Mouse (Mus musculus): Measurements from ENCODE around the gene Magi1. TPM values are rescaled to one million over a fixed set of nuclear protein-coding genes. Genes with fewer than 3 reads are reported as not detected.

Gene Magi1
- polyA plus RNA-seq (2016; fragmentation: Nextera tagmentation; extraction: Ambion mirVana), result 19.3 and 25.0 TPM in 2 replicates

DNA sequence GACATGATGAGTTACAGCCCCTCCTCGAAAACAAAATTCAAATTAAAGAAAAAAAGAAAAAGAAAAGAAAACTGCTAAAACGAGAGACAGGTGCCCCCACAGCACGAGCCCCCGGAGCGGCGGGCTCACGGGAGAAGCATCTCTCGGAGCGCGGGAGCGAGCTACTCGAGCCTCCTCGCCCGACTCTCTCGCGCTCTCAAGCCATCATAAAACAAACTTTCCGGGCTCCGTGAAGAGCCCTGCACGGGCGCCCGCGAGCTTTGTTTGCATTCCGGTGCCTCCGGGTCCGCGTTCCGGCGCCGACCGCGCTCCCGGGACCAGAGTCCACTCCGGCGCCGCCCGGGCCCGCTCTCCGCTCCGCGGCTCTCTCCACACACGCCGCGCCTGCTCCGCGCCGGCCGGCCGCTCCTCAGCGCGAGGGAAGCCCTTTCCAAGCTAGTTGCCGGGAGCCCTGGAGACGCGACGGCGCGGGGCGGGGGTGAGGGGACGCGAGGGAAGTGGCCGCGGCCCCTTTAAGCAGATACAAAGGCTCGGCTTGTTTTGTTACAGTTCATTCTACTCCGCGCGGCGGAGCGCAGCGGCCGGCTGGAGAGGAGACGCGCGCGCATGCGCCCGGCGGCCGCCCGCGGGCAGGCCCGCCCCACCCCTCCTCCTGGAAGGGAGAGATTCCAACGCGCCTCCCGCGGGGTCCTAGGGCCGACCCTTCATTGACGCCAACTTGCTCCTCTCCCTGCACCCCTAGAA lies at the start of gene Magi1:
TSS of gene Magi1 (minus strand) at position 600 of the 744 bp plus-strand sequence.
- peak; percentile 97 for DNase-seq (ENCODE audit: low spot score)
- peak within 1 kb of the TSS; percentile 89 for H3K4me3 ChIP-seq
- under 1% methylated on average over 86 of the region's 86 CpGs for WGBS
- no peaks in the 10 kb centered on the region for H3K27me3 ChIP-seq (ENCODE audit: insufficient read depth, poor library complexity, severe bottlenecking)
- peaks cover 38% of the 10 kb centered on the region for H3K4me1 ChIP-seq (replicated peaks)
- no peaks in the 10 kb centered on the region for H3K36me3 ChIP-seq
- H3K27ac ChIP-seq, result peak within 1 kb of the TSS; percentile 96
- peaks cover 8% of the 10 kb centered on the region; the same call in 1 of the 2 replicates for H3K9me3 ChIP-seq

DNA sequence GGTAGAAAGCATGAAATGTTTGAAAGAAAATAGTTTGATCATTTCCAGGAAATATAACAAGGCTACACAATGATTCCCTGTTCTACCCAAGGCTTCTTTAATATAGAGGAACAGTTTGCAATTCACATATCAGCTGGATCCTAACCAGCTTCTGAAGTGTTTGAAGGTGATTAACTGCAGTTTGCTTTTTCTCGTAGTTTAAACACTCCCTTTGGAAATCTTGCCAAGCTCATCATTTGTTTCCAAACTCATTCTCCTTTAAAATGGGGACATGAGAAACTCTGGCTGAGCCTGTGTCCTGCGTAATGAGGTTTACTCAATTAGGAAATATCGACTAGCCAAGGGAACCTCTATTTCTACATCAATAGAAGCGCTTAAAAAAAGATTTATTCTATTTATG lies 43.4 kb upstream of the Magi1 start:
- H3K27ac ChIP-seq, result no peak overlapping the region
- no peaks in the 10 kb centered on the region for H3K9me3 ChIP-seq
- 93% methylated on average over 4 of the region's 4 CpGs for WGBS
- no peak for DNase-seq (ENCODE audit: low spot score)
- no peak overlapping the region for H3K4me3 ChIP-seq
- no peaks in the 10 kb centered on the region for H3K36me3 ChIP-seq
- no peaks in the 10 kb centered on the region for H3K27me3 ChIP-seq (ENCODE audit: insufficient read depth, poor library complexity, severe bottlenecking)
- no peaks in the 10 kb centered on the region for H3K4me1 ChIP-seq (replicated peaks)

DNA sequence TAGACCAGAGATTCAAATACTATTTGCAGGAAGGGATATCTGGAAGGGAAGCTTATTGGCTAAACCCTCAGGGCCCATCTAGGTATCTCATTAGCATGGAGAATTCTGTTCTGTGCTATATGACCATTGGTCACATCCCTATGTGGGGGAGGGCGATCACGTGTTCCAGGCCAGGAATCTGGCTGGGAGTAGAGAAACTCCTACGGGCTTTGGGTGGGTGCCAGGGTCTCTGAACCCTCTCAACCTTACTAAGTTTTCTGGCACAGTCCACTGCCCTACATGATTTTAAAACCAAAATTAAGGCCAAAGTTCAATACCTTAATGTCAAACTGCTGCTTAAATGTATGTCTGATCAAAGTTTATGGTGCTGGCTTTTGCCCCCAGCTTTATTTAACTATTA lies 33.2 kb upstream of the Magi1 start:
- H3K27ac ChIP-seq, result no peak overlapping the region
- no peaks in the 10 kb centered on the region for H3K9me3 ChIP-seq
- no peak for DNase-seq (ENCODE audit: low spot score)
- H3K27me3 ChIP-seq (ENCODE audit: insufficient read depth, poor library complexity, severe bottlenecking), result no peaks in the 10 kb centered on the region
- no peak overlapping the region for H3K4me3 ChIP-seq
- WGBS, result 93% methylated on average over 3 of the region's 3 CpGs
- no peaks in the 10 kb centered on the region for H3K36me3 ChIP-seq
- peaks cover 4% of the 10 kb centered on the region; the same call in 1 of the 2 replicates for H3K4me1 ChIP-seq (replicated peaks)

DNA sequence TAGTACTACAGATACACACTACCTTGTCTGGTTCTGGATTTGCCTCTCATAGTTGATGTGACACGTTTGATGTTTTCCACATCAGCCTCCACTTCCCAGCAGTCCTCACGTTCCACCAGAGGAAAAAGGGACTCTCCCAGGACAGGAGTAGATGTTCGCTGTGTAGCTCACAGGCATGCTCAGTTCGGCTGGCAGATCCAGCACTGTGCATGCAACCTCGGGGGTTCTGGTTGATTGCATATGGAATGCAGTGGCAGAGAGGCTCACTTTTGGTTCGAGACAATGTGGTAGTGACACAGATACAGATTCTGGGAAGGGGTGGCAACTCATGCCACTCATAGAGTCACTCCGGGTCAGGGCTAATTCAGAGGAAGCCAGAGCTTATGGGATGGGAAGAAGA lies 28.6 kb upstream of the Magi1 start:
- WGBS, result 63% methylated on average over 7 of the region's 7 CpGs
- Histone ChIP-seq H3K9me3 (no peaks in the 10 kb centered on the region), H3K27ac (no peak overlapping the region), H3K36me3 (no peaks in the 10 kb centered on the region), H3K4me3 (no peak overlapping the region), H3K4me1 (replicated peaks) (peaks cover 7% of the 10 kb centered on the region; the same call in 1 of the 2 replicates), H3K27me3 (ENCODE audit: insufficient read depth, poor library complexity, severe bottlenecking) (no peaks in the 10 kb centered on the region)
- DNase-seq (ENCODE audit: low spot score), result no peak

DNA sequence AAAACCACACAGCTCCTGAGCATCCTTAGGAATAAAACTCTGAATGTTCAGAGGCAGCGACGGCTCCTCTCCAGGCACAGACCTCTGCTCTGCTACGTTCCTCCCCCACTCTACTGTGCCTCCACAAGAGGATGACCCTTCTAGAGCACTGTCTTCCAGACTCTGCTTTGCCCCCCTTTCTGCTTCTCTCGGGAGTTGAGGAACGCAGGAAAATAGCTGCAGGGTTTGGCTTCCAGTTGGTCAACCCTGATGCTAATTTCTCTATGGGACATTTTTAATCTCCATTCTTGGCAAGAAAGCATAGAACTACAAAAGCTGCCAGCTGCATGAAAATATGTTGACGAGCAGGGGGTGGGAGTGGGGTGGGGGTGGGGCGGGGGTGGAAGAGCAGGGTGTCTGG lies 24.8 kb upstream of the Magi1 start:
- DNase-seq (ENCODE audit: low spot score), result no peak
- H3K4me3 ChIP-seq, result no peak overlapping the region
- H3K27me3 ChIP-seq (ENCODE audit: insufficient read depth, poor library complexity, severe bottlenecking), result no peaks in the 10 kb centered on the region
- no peaks in the 10 kb centered on the region for H3K9me3 ChIP-seq
- H3K4me1 ChIP-seq (replicated peaks), result peaks cover 7% of the 10 kb centered on the region; the same call in 1 of the 2 replicates
- no peaks in the 10 kb centered on the region for H3K36me3 ChIP-seq
- H3K27ac ChIP-seq, result no peak overlapping the region
- 45% methylated on average over 7 of the region's 7 CpGs for WGBS

DNA sequence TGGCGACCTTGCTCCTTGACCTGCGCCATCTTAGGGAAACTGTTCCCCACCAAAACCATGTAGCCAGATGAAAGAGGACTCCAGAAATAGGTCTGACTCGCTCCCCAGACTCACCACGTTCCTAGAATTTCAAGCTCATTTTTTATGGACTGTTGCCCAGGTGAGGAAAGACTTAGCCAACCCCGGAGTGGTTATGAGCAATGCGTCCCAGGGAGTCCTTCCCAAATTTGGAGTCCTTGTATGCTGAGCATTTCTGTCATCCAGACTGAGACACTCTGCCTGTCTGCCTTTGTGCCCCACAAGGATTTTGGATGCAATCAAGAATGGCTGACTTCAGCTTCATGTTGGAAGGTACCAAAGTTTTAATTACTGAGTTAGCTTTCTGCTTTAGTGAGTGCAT lies 19.8 kb upstream of the Magi1 start:
- no peak overlapping the region for H3K27ac ChIP-seq
- no peaks in the 10 kb centered on the region for H3K36me3 ChIP-seq
- no peaks in the 10 kb centered on the region for H3K27me3 ChIP-seq (ENCODE audit: insufficient read depth, poor library complexity, severe bottlenecking)
- 83% methylated on average over 6 of the region's 6 CpGs for WGBS
- no peak for DNase-seq (ENCODE audit: low spot score)
- peaks cover 2% of the 10 kb centered on the region; the same call in 1 of the 2 replicates for H3K4me1 ChIP-seq (replicated peaks)
- no peaks in the 10 kb centered on the region for H3K9me3 ChIP-seq
- H3K4me3 ChIP-seq, result no peak overlapping the region

DNA sequence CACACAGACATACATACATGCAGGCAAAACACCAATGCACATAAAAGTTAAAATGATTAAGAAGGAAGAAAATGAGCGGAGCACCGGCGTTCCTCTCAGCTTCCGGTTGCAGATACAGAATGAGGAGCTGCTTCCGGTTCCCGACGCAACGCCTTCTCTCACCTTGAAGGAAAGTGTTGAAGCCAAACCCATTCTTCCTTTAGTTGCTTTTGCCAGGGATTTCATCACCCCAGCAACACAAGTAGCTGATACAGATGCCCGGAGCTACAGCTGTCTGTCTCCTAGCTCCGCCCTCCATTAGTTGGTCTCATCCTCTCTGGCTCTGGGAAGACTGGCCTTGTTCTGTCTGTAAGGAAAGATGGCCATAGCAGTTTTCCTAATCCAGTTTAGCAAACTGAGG lies 18.1 kb upstream of the Magi1 start:
- WGBS, result 90% methylated on average over 10 of the region's 10 CpGs
- Histone ChIP-seq H3K27me3 (ENCODE audit: insufficient read depth, poor library complexity, severe bottlenecking) (no peaks in the 10 kb centered on the region), H3K27ac (no peak overlapping the region), H3K36me3 (no peaks in the 10 kb centered on the region), H3K9me3 (no peaks in the 10 kb centered on the region), H3K4me1 (replicated peaks) (no peaks in the 10 kb centered on the region), H3K4me3 (no peak overlapping the region)
- DNase-seq (ENCODE audit: low spot score), result no peak

DNA sequence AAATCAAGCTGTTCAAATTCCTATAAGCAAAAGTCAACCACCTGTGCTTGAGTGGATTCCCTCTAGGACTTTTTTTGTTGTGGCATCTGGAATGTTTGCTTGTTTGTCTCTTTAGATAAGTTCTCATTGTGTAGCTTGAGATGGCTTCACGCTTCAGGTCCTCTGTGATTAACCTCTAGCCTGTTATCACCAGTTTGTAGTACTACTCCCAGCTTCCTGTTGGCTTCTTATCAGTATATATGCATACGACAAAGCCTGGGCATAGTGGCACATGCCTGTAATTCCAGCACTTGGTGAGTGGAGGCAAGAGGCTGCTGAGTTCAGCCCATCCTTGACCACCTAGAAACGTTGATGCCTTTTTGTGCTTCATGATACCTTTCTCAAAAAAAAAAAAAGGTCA lies 16.8 kb upstream of the Magi1 start:
- Histone ChIP-seq H3K4me1 (replicated peaks) (no peaks in the 10 kb centered on the region), H3K36me3 (no peaks in the 10 kb centered on the region), H3K27ac (no peak overlapping the region), H3K27me3 (ENCODE audit: insufficient read depth, poor library complexity, severe bottlenecking) (no peaks in the 10 kb centered on the region), H3K9me3 (no peaks in the 10 kb centered on the region), H3K4me3 (no peak overlapping the region)
- 75% methylated on average over 3 of the region's 3 CpGs for WGBS
- DNase-seq (ENCODE audit: low spot score), result no peak

DNA sequence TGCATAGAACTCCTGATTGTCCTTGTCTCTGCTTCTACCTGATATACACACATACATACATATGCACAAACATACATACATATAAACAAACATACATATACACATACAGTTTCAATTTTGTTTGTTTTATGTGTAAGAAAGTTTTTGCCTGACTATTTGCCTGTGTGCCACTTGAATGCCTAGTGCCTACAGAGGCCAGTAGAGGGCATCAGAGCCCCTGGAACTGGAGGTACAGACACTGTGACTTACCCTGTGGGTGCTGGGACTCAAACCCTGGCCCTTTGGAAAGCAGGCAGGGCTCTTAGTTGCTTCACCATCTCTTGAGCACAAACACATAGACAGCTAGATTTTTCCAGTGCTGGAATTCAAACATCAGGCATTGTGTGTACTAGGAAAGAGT lies 3.7 kb upstream of the Magi1 start:
- no peaks in the 10 kb centered on the region for H3K36me3 ChIP-seq
- no peaks in the 10 kb centered on the region for H3K27me3 ChIP-seq (ENCODE audit: insufficient read depth, poor library complexity, severe bottlenecking)
- no peak overlapping the region for H3K27ac ChIP-seq
- DNase-seq (ENCODE audit: low spot score), result no peak
- peaks cover 22% of the 10 kb centered on the region for H3K4me1 ChIP-seq (replicated peaks)
- H3K9me3 ChIP-seq, result peaks cover 13% of the 10 kb centered on the region; the same call in 1 of the 2 replicates
- H3K4me3 ChIP-seq, result no peak overlapping the region

DNA sequence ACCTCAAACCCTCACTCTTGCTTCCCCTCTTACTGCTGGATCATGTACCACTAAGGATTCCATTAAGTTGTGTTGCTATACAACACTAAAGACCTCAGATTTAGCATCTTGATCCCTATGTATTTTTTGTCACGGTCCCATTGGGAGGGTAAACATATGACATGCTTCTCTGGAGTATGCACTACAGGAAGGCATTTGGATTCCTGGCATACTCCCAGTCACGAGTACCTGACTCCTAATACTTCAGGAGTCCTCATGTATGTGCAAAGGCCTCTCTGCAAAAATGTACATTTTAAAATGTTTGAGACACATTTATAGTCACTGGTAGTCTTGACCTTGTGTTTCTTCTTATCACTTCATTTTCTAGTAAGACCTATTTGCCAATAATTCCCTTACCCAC lies 2.8 kb upstream of the Magi1 start:
- no peaks in the 10 kb centered on the region for H3K27me3 ChIP-seq (ENCODE audit: insufficient read depth, poor library complexity, severe bottlenecking)
- WGBS, result 91% methylated on average over 2 of the region's 2 CpGs

DNA sequence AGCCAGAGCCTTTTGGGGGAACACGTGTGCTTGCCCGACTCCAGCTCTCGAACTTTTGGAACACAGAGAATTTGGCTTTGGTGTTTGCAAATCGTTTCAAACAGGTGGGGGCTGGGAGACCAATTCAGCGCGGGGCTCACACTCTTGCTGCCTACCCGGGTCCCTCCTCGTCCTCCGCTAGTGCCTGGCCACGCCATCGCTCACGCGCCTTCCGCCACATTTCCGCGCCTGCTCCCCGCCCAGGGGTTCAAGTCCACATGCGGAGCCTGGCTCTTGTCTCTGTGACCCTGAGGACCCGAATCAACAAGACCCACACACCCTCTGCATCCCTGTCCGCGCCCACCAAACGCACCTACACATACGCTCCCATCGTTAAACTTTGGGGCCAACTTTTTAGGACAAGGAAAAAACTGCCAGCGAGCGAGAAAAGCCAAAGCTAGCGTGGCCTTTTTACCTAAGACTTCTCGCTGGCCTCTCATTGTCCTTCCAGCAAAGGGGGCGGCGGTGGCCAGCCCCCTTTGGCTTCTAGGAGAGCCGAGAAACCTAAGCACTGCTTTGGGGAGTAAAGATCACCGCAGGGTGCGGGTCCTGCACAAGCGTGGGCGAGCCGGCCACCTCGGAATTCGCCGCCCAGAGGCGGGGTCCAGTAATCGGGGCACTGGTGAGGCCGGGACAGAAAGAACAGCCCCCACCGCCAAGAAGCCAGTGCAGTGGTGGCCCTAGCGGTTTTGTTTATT lies 540 bp upstream of the Magi1 start:
- Histone ChIP-seq H3K36me3 (no peaks in the 10 kb centered on the region), H3K4me3 (peak overlapping the region; percentile 89), H3K27me3 (ENCODE audit: insufficient read depth, poor library complexity, severe bottlenecking) (no peaks in the 10 kb centered on the region), H3K27ac (peak overlapping the region; percentile 96), H3K9me3 (peaks cover 13% of the 10 kb centered on the region; the same call in 1 of the 2 replicates), H3K4me1 (replicated peaks) (peaks cover 38% of the 10 kb centered on the region)
- under 1% methylated on average over 44 of the region's 44 CpGs for WGBS
- peak; percentile 68 for DNase-seq (ENCODE audit: low spot score)

More for the DNA sequence above, 2.8 kb upstream of the Magi1 start:
- peaks cover 30% of the 10 kb centered on the region for H3K4me1 ChIP-seq (replicated peaks)
- peaks cover 13% of the 10 kb centered on the region; the same call in 1 of the 2 replicates for H3K9me3 ChIP-seq
- no peak overlapping the region for H3K27ac ChIP-seq
- no peak for DNase-seq (ENCODE audit: low spot score)
- no peaks in the 10 kb centered on the region for H3K36me3 ChIP-seq
- no peak overlapping the region for H3K4me3 ChIP-seq

DNA sequence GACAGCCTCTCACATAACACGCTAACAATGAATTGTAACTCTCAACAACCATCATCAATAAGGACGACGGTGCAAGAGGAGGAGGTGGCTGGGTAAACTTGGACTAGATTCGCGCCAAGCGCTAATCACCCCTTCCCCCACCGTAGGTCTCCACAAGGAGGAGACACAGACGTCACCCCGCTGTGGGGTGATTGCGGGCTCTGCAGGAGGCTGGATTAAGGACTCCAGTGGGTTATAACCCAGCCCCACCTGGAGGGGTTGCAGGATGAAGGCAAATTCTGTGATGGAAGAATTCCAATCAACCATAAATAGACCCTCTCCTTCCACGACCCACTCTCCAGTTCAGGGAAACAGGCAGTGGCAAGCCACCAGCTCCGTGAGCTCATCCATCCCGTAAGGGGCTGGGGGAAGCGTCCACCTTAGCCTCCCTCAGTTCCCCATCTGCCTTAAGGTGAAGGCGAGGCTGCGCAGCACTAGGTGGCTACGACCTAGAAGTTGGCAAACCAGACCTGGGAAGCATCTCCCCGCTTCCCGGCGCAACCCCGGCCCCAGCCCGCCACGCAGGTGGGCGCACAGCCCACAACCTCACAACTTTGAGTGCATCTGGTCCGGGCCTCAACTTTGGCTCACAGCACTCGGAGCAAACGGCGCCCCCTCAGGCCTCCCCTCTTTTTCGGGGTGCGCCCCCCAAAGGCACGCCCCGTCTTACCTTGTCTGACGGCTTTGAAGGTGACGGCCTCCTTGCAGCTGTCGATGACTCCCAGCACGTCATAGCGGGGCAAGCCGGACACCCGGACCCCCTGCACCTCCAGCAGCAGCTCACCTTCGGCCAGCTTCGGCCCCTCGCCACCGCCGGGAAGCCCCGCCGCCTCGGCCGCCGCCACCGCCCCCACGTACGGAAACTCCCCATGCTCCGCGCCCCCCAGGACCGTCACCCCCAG lies 1.1 kb downstream of the Magi1 start:
- peak overlapping the region; percentile 96 for H3K27ac ChIP-seq
- 0 out of 2 replicates have a peak, but pooled peaks cover 2% of the 10 kb centered on the region for H3K9me3 ChIP-seq
- no peaks in the 10 kb centered on the region for H3K36me3 ChIP-seq
- peaks cover 38% of the 10 kb centered on the region for H3K4me1 ChIP-seq (replicated peaks)
- no peaks in the 10 kb centered on the region for H3K27me3 ChIP-seq (ENCODE audit: insufficient read depth, poor library complexity, severe bottlenecking)
- peak; percentile 53 for DNase-seq (ENCODE audit: low spot score)
- H3K4me3 ChIP-seq, result peak overlapping the region; percentile 89
- under 1% methylated on average over 55 of the region's 55 CpGs for WGBS
